Mouse (Mus musculus) heart, embryonic 15.5 days (tissue): ENCODE measurements at regions not wholly inside any gene's neighbourhood (a gene's known extent, or its start where the extent isn't known, plus 50 kb on each side); places are given as distances from the start of the nearest gene placed in this dataset.

Experiments
- ATAC-seq: fragments of 200-750 bp; cut with Nextera tagmentation; replicated peaks from 2 replicates; pipeline ENCODE4 v1.8.0; 2017; ENCODE audit warnings: low read depth, moderate TSS enrichment; ENCODE audit not compliant: insufficient number of reproducible peaks, insufficient read depth, low FRiP score
- H3K27ac ChIP-seq: fragments of 300-500 bp; sonication (generic); 2 replicates; pipeline ENCODE4 v1.5.1; 2015; ENCODE audit warnings: mild to moderate bottlenecking, inconsistent platforms
- H3K27me3 ChIP-seq: fragments of 300-500 bp; sonication (generic); 2 replicates; pipeline ENCODE4 v1.6.1; 2015; ENCODE audit warnings: inconsistent platforms
- H3K36me3 ChIP-seq: fragments of 300-500 bp; sonication (generic); 2 replicates; pipeline ENCODE4 v1.6.1; 2015; ENCODE audit warnings: mild to moderate bottlenecking, inconsistent platforms
- H3K4me1 ChIP-seq: fragments of 300-500 bp; sonication (generic); replicated peaks from 2 replicates; pipeline ENCODE4 v1.6.1; 2015; ENCODE audit warnings: inconsistent platforms
- H3K4me2 ChIP-seq: fragments of 300-500 bp; sonication (generic); 2 replicates; pipeline ENCODE4 v1.6.1; 2015; ENCODE audit warnings: inconsistent platforms, mild to moderate bottlenecking, moderate library complexity
- H3K4me3 ChIP-seq: fragments of 300-500 bp; sonication (generic); 2 replicates; pipeline ENCODE4 v1.5.1; 2015; ENCODE audit warnings: mild to moderate bottlenecking, inconsistent platforms
- H3K9ac ChIP-seq: fragments of 300-500 bp; sonication (generic); 2 replicates; pipeline ENCODE4 v1.6.1; 2015; ENCODE audit warnings: mild to moderate bottlenecking, inconsistent platforms
- H3K9me3 ChIP-seq: fragments of 300-500 bp; sonication (generic); replicated peaks from 2 replicates; pipeline ENCODE4 v1.6.1; 2016; ENCODE audit warnings: inconsistent platforms
- WGBS: fragments of 180-500 bp; shearing (Covaris S2); methylation state at CpG from one replicate; pipeline ENCODE4 v1.1.7; 2015; ENCODE audit warnings: mixed read lengths; 5-methylcytosine and 5-hydroxymethylcytosine counted together

DNA sequence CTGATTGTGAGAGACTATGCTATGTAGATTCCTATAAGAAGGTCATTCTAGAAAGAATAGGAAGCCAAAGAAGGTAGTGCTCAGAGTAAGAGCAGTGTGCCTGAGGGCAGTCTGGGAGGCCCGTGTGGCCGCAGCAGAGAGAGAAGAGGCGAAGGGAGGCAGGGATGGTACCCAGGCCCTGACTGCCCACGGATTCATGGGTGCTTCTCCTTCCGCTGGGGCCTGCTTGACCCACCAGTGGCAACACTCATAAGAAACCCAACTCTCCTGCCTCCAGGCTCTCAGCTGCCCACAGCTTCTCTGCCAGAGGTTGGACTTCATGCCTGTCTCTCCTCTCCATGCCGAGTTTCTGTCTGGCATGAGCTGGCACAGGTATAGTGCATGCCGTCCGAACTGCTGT, 60.6 kb upstream of the Twist2 start:
- Histone ChIP-seq H3K36me3 (no peaks in the 10 kb centered on the region), H3K9me3 (no peaks in the 10 kb centered on the region), H3K27me3 (0 out of 2 replicates have a peak, but pooled peaks cover 3% of the 10 kb centered on the region), H3K9ac (no peak overlapping the region), H3K4me1 (no peaks in the 10 kb centered on the region), H3K4me3 (no peak overlapping the region), H3K27ac (no peak overlapping the region), H3K4me2 (no peak overlapping the region)
- 78% methylated on average over 8 of the region's 8 CpGs for WGBS
- no peak for ATAC-seq

- Histone ChIP-seq H3K9me3 (no peaks in the 10 kb centered on the region), H3K27ac (no peak overlapping the region), H3K27me3 (0 out of 2 replicates have a peak, but pooled peaks cover 3% of the 10 kb centered on the region), H3K4me2 (no peak overlapping the region), H3K4me3 (no peak overlapping the region), H3K36me3 (no peaks in the 10 kb centered on the region), H3K4me1 (no peaks in the 10 kb centered on the region), H3K9ac (no peak overlapping the region)
- WGBS = 80% methylated on average over 7 of the region's 7 CpGs
- ATAC-seq = no peak
These were observed 59.2 kb upstream of the Twist2 start for GRCm38 (mm10) chr1:91742031-91742430.

DNA sequence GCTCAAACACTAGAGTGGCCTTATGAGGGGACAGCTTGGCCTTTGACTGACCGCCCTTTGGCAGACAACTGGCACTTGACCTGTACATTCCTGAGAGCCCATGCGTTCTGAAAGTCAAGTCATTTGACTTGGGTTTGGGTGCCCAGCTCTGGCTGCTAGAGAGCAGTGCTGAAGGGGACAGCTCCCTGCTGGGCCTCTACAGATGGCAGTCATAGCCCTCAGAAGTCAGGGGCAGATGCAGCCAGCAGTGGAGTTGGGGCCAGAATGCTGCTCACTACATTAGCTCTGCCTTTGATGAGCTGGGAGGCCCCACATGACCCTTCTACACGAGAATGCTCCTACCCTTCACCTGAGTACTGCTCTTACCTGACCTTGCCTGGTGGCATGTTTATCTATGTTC, 58.3 kb upstream of the Twist2 start:
- Histone ChIP-seq H3K27ac (no peak overlapping the region), H3K4me2 (no peak overlapping the region), H3K4me1 (no peaks in the 10 kb centered on the region), H3K9me3 (no peaks in the 10 kb centered on the region), H3K27me3 (0 out of 2 replicates have a peak, but pooled peaks cover 3% of the 10 kb centered on the region), H3K9ac (no peak overlapping the region), H3K4me3 (no peak overlapping the region), H3K36me3 (no peaks in the 10 kb centered on the region)
- 38% methylated on average over 3 of the region's 3 CpGs for WGBS
- ATAC-seq = no peak

GRCm38 (mm10) chr1:91744076-91744475, 57.2 kb upstream of the Twist2 start:
- no peak overlapping the region for H3K4me2 ChIP-seq
- H3K4me1 ChIP-seq = no peaks in the 10 kb centered on the region
- H3K9me3 ChIP-seq = no peaks in the 10 kb centered on the region
- ATAC-seq = no peak
- no peak overlapping the region for H3K4me3 ChIP-seq
- no peaks in the 10 kb centered on the region for H3K36me3 ChIP-seq
- 0 out of 2 replicates have a peak, but pooled peaks cover 3% of the 10 kb centered on the region for H3K27me3 ChIP-seq
- WGBS = 91% methylated on average over 3 of the region's 3 CpGs
- no peak overlapping the region for H3K27ac ChIP-seq
- H3K9ac ChIP-seq = no peak overlapping the region

- ATAC-seq = no peak
- no peak overlapping the region for H3K9ac ChIP-seq
- H3K27me3 ChIP-seq = 0 out of 2 replicates have a peak, but pooled peaks cover 3% of the 10 kb centered on the region
- H3K4me1 ChIP-seq = no peaks in the 10 kb centered on the region
- H3K27ac ChIP-seq = no peak overlapping the region
- no peaks in the 10 kb centered on the region for H3K9me3 ChIP-seq
- WGBS = 82% methylated on average over 5 of the region's 5 CpGs
- no peaks in the 10 kb centered on the region for H3K36me3 ChIP-seq
- no peak overlapping the region for H3K4me3 ChIP-seq
- no peak overlapping the region for H3K4me2 ChIP-seq
These were observed 56.6 kb upstream of the Twist2 start for GRCm38 (mm10) chr1:91744701-91745100.

DNA sequence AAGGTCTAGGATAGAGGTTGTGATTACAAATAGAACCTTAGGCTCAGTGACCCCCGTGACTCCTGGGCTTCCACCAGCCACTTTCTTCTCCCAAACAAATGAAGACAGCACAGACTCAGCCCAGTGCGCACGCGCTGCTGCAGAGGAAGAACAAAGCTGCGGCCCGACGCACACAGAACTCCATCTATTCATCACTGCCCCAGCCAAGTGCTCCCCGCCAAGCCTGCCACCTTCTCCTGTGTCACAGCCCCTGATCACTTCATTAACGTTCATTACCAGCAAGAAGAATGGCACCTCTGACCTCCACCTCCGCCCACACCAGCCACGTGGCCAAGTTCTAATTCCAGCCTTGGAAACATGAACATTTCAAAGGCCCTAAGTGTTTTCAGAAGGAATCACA, 53.7 kb upstream of the Twist2 start:
- ATAC-seq = no peak
- no peak overlapping the region for H3K27ac ChIP-seq
- H3K27me3 ChIP-seq = no peaks in the 10 kb centered on the region
- H3K9ac ChIP-seq = no peak overlapping the region
- H3K36me3 ChIP-seq = no peaks in the 10 kb centered on the region
- no peaks in the 10 kb centered on the region for H3K4me1 ChIP-seq
- WGBS = 57% methylated on average over 11 of the region's 11 CpGs
- no peak overlapping the region for H3K4me3 ChIP-seq
- H3K9me3 ChIP-seq = no peaks in the 10 kb centered on the region
- no peak overlapping the region for H3K4me2 ChIP-seq
